Mouse (Mus musculus) testis, postnatal 14 days (tissue): ENCODE results near the gene Meis2.

Experiments used
- DNase-seq: peaks from one replicate; pipeline ENCODE4 v3.0.0; 2021; ENCODE audit warnings: low spot score

Gene Meis2

GRCm38 (mm10) chr2:116065570-116066005 lies at the start of gene Meis2:
Gene Meis2, minus strand, starts transcription at chr2:116065839.
- DNase-seq, result peak; percentile 68

GRCm38 (mm10) chr2:116106194-116106593 lies 40.6 kb upstream of the Meis2 start:
- no peak for DNase-seq

DNA sequence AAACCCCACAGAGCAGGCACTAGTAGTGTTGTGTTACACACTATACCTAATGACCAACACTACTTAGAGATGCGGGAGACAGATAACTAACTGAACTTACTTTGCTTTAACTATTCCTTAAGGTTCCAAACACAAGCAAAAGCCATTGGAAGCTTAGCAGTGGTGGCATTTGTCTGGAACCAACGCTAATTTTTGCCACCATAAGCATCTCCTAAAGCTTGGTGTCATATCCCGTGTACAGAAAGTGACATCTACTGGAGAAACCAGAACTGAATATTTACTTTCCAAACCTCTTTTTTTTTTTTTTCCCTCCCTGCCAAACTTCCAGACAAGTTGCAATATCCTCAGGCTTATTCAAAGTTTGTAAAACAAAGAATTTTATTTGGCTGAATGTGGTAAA lies 39.5 kb upstream of the Meis2 start:
- DNase-seq, result no peak

DNA sequence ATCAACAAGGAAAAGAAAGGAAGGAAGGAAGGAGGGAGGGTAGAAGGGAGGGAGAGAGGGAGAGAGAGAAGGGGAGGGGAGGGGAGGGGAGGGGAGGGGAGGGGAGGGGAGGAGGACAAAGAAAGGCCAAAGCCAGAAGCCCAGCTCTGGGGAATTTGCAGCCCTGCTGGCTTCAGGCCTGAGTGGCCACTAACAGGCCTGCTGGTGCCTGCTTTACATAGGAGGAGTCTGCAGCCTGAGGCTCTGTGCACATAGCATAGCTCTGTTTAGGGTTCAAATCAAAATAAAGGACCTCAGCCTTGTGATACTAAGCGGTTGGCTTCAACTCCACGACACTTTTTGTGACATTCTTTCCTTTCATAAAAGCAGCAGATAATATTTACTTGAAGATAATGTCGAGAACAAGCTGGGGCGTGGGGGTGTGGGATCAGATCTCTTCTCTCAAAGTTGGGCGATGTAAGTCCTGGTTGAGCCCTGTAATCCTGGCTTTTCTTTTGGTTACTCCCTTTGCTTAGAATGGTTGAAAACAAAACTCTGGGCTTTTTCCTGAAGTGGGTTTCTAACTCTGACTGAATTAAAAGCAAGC lies 37.9 kb upstream of the Meis2 start:
- DNase-seq, result no peak

DNA sequence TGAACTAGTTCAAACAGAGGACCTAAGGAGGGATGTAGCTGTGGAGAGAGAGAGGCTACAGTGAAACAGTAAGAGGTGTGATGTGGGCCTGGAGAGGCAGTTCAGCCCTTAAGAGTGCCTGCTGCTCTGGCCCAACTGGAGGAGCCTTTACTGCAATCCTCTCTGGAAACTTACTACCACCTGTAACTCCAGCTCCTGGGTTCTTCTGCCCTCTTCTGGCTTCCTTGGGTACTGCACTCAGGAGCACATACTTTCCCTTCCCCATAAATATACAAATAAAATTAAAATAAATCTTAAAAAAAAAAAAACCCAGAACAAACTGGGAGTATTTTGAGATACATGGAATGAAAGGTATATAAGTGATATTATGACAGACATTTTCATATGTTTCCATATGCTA lies 35.6 kb upstream of the Meis2 start:
- DNase-seq, result peak; percentile 17

GRCm38 (mm10) chr2:116080961-116081360 lies 15.3 kb upstream of the Meis2 start:
- DNase-seq, result no peak

- no peak for DNase-seq
Measured at GRCm38 (mm10) chr2:116078841-116079240, 13.2 kb upstream of the Meis2 start.

DNA sequence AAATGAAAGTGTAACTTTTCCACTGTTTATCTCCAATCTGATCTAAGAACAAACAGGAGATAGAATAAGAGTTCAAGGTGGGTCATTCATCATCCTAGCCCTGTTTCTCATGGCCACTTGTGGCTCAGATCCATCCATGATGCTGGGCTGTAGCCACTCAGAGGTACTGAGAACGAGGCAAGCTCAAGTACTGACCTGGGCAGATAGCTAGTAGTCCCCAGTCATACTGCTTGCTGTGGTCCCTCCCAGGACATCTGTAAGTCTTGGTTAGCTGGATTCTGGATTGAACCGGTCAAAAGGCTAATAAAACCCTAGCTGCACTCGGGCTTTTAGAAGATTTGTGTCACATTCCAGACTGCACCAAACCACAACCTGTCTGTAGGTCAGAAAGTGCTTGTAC lies 12.1 kb upstream of the Meis2 start:
- DNase-seq, result no peak

GRCm38 (mm10) chr2:116076752-116077480 lies 11.3 kb upstream of the Meis2 start:
- no peak for DNase-seq

DNA sequence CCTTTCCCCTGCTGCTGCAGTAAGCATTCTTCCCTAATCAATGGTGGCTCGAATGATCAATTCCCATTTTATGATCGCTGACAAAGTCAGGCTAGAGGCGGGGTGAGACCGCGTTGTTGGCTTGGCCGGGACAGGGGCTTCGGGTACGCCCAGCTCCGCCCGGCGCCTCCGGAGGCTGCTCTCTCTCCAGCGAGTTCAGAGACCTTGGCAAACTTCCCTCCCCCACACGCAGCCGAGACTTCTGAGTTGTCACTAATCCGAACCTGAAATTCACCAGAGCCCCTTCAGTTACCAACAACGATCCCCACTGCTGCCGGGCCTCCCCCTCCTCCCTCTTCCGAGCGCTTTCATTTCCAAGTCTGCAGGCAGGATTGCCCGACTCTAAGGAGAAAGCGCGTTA lies 10.3 kb upstream of the Meis2 start:
- peak; percentile 17 for DNase-seq

- DNase-seq, result no peak
Measured at GRCm38 (mm10) chr2:116075477-116075876, 9.8 kb upstream of the Meis2 start.

GRCm38 (mm10) chr2:116074726-116075440 lies 9.2 kb upstream of the Meis2 start:
- no peak for DNase-seq

DNA sequence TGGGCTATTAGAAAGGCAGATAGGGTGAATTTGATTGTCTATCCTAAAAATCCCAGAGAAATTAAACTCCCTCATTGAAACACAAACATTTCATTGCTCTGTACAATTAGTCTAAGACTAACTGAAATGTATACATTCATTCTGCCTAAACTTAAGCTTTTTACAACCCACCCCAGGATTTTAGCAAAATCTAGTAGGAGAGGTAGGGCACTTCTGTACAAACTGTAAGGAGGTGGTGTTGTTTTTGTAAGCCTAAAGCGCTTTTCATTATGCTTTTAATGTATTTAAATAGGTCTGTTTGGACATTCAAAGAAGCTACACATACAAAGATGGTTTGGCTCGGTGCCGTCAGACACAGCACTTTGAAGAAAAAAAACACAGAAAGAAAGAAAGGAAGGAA lies 8.4 kb upstream of the Meis2 start:
- no peak for DNase-seq

GRCm38 (mm10) chr2:116073311-116073904 lies 7.8 kb upstream of the Meis2 start:
- no peak for DNase-seq

DNA sequence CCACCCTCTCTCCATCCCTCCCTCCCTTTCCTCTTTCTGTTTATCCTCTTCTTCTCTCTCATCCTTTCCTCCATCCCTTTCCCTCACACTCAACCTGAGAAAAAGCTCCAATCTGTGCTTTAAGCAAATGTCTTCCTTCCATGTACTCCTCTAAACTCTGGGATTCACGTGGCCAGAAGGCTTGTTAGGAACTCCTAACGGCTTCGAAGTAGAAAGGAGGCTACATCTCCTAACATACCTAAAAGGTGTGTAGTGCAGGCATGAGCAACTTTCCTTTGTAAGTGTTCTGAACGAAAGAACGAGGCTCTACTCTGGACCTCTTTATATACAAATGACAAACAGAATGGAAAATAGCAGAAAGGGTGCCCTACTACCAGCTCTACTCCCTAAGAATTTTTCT lies 7.1 kb upstream of the Meis2 start:
- DNase-seq, result no peak

DNA sequence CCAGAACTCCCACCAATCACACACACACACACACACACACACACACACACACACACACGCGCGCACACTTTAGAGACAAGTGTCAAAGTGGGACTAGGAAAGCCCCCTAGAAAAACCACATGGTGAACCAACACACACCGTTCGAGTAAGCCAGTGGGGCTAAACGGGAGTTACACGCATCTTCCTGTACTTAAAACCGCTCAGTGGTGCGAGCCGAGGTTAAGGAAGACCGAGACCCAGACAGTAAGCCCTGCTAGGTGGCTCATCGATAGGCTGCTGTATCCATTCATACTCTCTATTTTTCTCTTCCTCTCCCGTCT lies 6.6 kb upstream of the Meis2 start:
- DNase-seq, result no peak

DNA sequence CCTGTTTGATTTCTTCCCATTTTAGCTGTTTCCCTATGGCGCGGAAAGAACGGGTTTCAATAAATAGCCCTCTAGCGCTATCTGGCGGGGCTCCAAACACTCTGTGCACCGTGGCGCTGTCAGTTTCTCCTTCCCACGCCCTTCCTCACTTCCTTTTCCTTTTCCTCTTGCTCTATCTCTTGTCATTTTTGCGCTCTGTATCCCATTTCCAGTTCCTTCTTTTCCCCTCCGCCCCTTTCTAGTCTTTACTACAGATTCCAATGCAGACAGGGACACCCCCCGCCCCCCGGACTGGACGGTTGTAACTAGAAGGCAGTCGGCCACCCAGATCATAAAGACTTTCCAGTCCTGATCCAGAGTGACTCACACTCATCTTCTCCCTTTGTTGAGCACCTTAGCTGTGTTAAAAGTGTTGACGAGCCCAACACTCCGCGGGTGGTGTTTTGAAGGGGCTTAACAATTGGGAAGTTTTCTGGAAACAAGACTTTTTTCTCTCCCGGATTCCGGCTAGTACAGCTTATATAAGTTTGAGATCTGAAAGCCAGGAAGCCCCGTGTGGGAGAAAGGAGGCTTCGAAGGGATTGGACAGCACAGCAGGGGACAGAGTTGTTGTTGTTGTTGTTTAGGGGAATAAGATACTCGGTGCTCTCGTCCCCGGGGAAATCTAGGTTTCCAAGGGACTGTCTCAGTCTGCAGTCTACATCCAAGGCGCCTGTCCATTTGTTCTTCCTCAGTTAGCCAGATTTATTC lies 6.1 kb upstream of the Meis2 start:
- DNase-seq, result no peak

DNA sequence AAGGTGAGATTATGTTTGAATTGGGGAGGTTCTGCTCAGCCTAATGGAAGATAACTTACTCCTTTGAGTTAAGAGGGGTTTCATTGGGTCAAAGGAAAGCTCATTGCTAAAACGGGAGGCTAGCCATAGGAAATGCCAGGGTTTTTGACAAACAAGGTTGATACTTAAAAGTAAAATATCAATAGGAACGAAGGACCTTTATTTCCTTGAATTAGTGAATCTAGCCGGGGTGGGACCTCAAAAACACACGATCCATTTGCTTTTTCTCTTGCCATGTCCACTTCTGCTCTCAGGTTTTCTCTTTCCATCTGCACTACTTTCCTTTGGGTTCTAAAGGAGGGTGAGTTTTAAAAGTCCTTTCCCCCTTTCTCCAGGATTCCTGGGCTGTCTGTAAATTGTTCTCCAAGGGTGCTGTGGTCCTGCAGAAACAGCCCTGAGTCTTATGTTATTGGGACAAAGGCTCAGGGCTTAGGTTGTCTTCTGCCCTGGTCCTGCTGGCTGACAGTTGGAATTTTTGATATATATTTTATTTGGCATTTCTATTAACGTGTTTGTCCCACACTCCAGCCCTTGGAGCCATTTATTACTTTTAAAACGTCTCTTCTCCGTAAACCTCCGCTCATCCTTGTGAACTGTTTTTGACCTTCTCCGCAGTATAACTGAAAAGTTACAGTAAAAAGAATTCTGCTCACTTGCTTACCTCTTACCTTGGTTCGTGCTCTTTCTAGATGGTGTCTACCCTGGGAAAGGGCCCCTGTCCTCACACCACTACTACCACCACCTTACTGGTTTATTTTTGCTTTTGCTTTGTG lies 5.2 kb upstream of the Meis2 start:
- DNase-seq, result no peak

DNA sequence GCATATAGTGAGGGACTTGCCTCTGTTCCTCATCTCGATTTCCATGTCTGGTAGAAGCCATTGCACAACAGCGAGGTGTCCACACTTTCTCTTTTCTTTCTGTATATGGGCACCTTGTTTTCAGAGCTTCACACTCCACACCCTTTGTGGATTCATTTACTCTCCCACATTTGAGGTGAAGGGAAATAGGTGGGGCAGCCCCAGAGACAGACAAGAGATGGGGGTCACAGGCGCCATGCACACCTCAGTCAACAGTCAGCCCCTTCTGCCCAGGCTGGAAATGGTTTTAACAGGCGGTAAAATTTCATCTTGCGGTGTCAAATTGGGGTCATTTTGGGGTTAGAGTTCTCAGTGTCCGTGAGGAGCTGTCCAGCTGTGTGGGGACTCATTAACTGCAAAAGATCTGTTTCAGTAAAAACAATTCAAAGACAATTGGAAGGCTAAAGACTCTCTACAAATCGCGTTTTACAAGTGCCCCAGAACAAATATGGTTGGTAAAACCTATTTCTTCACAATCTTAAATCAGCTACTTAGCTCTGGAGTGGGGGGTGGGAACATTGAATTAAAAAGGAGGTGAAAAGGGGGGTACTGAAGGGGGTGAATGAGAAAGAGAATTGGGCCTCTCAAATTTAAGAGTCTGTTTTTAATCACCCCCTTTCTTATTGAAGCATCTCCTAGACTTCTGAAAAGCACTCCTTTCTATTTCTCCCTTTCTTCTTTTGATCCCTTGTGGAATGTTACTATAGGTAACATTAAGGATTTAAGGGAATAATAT lies 4.0 kb upstream of the Meis2 start:
- no peak for DNase-seq

- no peak for DNase-seq
Measured at GRCm38 (mm10) chr2:116068901-116069300, 3.3 kb upstream of the Meis2 start.

GRCm38 (mm10) chr2:116068461-116068860 lies 2.8 kb upstream of the Meis2 start:
- DNase-seq, result no peak
